Mouse (Mus musculus) liver, embryonic 11.5 days (tissue): ENCODE data around the gene Atoh1. TPM values are rescaled to one million over a fixed set of nuclear protein-coding genes. Genes with fewer than 3 reads are reported as not detected.

Source experiments
- ATAC-seq: fragments of 200-750 bp; cut with Nextera tagmentation; replicated peaks from 2 replicates; pipeline ENCODE4 v1.8.0; 2017; ENCODE audit warnings: moderate number of reproducible peaks, mild to moderate bottlenecking, moderate TSS enrichment, moderate library complexity; ENCODE audit not compliant: low FRiP score
- DNase-seq: peaks from one replicate; pipeline ENCODE4 v3.0.0-alpha.2; 2017; ENCODE audit warnings: low spot score
- H3K27ac ChIP-seq: fragments of 300-500 bp; sonication (generic); 2 replicates; pipeline ENCODE4 v1.5.1; 2014; ENCODE audit warnings: mild to moderate bottlenecking, low read depth, low read length, control low read depth
- H3K27me3 ChIP-seq: fragments of 300-500 bp; sonication (generic); replicated peaks from 2 replicates; pipeline ENCODE4 v1.6.1; 2014; ENCODE audit warnings: low read length, mixed read lengths; ENCODE audit not compliant: control insufficient read depth, insufficient read depth
- H3K36me3 ChIP-seq: fragments of 300-500 bp; sonication (generic); 2 replicates; pipeline ENCODE4 v1.6.1; 2014; ENCODE audit warnings: mild to moderate bottlenecking, low read length, moderate library complexity, mixed read lengths; ENCODE audit not compliant: control insufficient read depth, insufficient read depth
- H3K4me1 ChIP-seq: fragments of 300-500 bp; sonication (generic); replicated peaks from 2 replicates; pipeline ENCODE4 v1.6.1; 2014; ENCODE audit warnings: low read length, mixed read lengths; ENCODE audit not compliant: control insufficient read depth, insufficient read depth
- H3K4me2 ChIP-seq: fragments of 300-500 bp; sonication (generic); 2 replicates; pipeline ENCODE4 v1.6.1; 2014; ENCODE audit warnings: mild to moderate bottlenecking, control low read depth, moderate library complexity
- H3K4me3 ChIP-seq: fragments of 300-500 bp; sonication (generic); 2 replicates; pipeline ENCODE4 v1.5.1; 2014; ENCODE audit warnings: low read depth, low read length, control low read depth
- H3K9ac ChIP-seq: fragments of 300-500 bp; sonication (generic); 2 replicates; pipeline ENCODE4 v1.6.1; 2014; ENCODE audit warnings: low read depth, low read length, control low read depth
- H3K9me3 ChIP-seq: fragments of 300-500 bp; sonication (generic); 2 replicates; pipeline ENCODE4 v1.6.1; 2016; ENCODE audit warnings: low read length, inconsistent platforms, mixed read lengths; ENCODE audit not compliant: control insufficient read depth
- WGBS: fragments of 180-500 bp; shearing (Covaris S2); extraction: QIAGEN DNeasy Blood & Tissue Kit; methylation state at CpG from one replicate; pipeline ENCODE4 v1.1.7; 2014; 5-methylcytosine and 5-hydroxymethylcytosine counted together
- polyA plus RNA-seq: library from polyadenylated mRNA; unstranded; fragments of >200 nt; fragmentation: Nextera tagmentation; extraction: Ambion mirVana; gene quantifications from 2 replicates; pipeline ENCODE4 v1.2.1, GENCODE M21; 2014

The Atoh1 gene
- polyA plus RNA-seq, 1 experiment from 2014 or later, result not detected

GRCm38 (mm10) chr6:64754515-64754914, 25.6 kb downstream of the Atoh1 start:
- no peak overlapping the region for H3K4me2 ChIP-seq
- no peaks in the 10 kb centered on the region for H3K9me3 ChIP-seq
- H3K9ac ChIP-seq, result no peak overlapping the region
- H3K36me3 ChIP-seq, result no peaks in the 10 kb centered on the region
- H3K27ac ChIP-seq, result no peak overlapping the region
- H3K4me1 ChIP-seq, result no peaks in the 10 kb centered on the region
- no peak overlapping the region for H3K4me3 ChIP-seq
- no peaks in the 10 kb centered on the region for H3K27me3 ChIP-seq
- 62% methylated on average over 2 of the region's 2 CpGs for WGBS
- no peak for DNase-seq
- no peak for ATAC-seq

DNA sequence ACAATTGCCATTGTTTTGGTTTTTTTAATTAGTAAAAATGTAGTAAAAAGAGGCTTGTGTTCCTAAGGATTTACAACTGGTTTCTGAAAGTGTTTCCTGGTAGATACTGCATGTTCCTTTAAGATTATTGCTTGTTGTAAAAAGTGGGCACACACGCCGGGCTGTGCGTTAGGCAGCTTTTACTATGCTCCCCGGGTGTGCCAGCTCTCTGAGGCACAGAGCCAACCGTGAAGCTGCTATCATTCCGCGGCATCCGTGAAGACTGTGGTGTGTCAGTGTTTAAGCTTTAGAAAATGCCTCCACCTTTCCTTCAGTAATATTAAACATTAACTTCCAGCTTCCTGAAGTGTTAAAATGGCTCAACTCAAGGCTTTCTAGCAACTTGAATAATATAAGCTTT, 35.0 kb downstream of the Atoh1 start:
- no peak overlapping the region for H3K27ac ChIP-seq
- H3K9ac ChIP-seq, result no peak overlapping the region
- no peaks in the 10 kb centered on the region for H3K9me3 ChIP-seq
- no peak overlapping the region for H3K4me3 ChIP-seq
- H3K4me1 ChIP-seq, result no peaks in the 10 kb centered on the region
- no peak for DNase-seq
- H3K4me2 ChIP-seq, result no peak overlapping the region
- no peak for ATAC-seq
- no peaks in the 10 kb centered on the region for H3K27me3 ChIP-seq
- H3K36me3 ChIP-seq, result no peaks in the 10 kb centered on the region
- 74% methylated on average over 8 of the region's 8 CpGs for WGBS

DNA sequence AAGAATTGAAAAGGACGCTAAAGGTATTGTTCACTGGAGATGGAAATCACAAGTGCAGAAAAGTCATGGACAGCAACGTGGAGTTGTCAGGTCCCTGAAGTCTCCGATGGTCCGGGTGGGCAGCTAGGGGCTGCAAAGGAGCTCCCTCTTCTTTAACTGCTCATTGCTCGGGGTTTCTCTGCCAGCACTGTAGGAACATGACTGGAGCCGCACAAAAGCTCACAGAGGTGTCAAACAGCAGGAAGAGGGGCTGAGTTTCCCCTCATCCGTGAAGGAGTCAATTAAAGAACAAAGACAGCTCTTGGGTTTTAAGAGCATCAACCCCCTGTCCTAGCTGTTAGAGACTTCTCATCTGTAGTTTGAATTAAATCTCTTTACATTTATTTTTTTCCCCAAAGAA, 44.5 kb downstream of the Atoh1 start:
- Histone ChIP-seq H3K4me1 (no peaks in the 10 kb centered on the region), H3K27me3 (no peaks in the 10 kb centered on the region), H3K4me2 (no peak overlapping the region), H3K9me3 (no peaks in the 10 kb centered on the region), H3K27ac (no peak overlapping the region), H3K9ac (no peak overlapping the region), H3K4me3 (no peak overlapping the region), H3K36me3 (no peaks in the 10 kb centered on the region)
- DNase-seq, result no peak
- WGBS, result 31% methylated on average over 7 of the region's 7 CpGs
- ATAC-seq, result no peak
